Mouse (Mus musculus) cortical plate, adult 2 months (tissue): ENCODE measurements around the gene Olfr1467.

Experiments
- CTCF ChIP-seq: fragments of 200-500 bp; IDR thresholded peaks from 2 replicates; pipeline ENCODE4 v1.5.1; 2011; ENCODE audit warnings: mild to moderate bottlenecking, control low read depth, low read length; ENCODE audit not compliant: insufficient read depth; ENCODE audit errors: extremely low read depth
- POLR2A ChIP-seq: fragments of 200-500 bp; IDR thresholded peaks from 2 replicates; pipeline ENCODE4 v1.6.1; 2011; ENCODE audit warnings: mild to moderate bottlenecking, low read length, control low read depth; ENCODE audit not compliant: insufficient read depth; ENCODE audit errors: extremely low read depth

DNA sequence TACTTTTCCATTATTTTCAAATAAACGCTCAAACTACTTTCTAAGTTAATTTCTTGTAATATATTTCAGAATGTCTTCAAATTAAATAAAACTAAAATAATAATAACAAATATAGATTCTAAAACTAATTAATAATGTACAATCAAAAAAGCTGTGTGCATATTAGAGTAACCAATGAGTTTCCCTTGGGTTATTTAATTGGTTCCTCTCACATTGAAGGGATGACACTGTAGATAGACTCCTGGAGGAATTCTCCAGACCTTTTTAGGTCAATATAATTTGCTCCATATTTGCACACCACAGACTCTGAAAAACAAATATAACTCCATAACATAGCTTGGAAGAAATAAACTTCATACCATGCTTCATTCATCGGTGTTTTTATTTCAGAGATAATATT lies 23.5 kb upstream of the Olfr1467 start, which contains the start of gene Olfr1466:
- TF ChIP-seq CTCF = no peak
- no peak for TF ChIP-seq POLR2A
